Mouse (Mus musculus): ENCODE results near the gene Spats2. TPM values are rescaled to one million over a fixed set of nuclear protein-coding genes. Genes with fewer than 3 reads are reported as not detected.
A peak's percentile ranks its signal among the peaks of the same experiment; 100 is the strongest.
"Not testable (repeated sequence)": the region's sequence is repeated elsewhere in the genome, so short reads cannot be mapped to it uniquely, and the experiment has no call there.

Spats2 gene
- polyA plus RNA-seq, 1 experiment from 2014 or later: 39.5 TPM

DNA sequence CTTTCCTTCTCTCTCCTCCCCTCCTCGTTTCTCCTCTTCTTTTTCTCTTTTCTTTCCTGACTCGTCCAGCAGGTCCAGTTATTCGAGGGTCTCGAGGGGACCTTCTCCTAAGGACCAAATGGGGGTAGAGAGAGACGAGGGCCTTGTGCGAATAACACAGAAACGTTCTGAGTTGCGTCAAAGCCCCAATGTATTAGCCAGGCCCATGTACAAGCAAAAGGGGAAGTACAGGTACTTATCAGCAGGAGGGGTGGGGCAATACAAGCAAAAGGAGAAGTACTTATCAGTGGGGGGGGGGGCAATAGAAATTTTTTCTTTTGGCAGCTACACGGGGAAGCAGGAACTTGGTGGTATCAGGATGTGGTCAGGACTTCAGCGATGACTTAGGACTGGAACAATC is 28.8 kb downstream of the Spats2 start:
- not testable (repeated sequence) for H3K27ac ChIP-seq (ENCODE audit: low read length); H3K27me3 ChIP-seq (replicated peaks; ENCODE audit: control insufficient read depth, insufficient read depth, low read length); H3K36me3 ChIP-seq (ENCODE audit: control insufficient read depth, insufficient read depth); H3K9me3 ChIP-seq (ENCODE audit: control insufficient read depth, low read length); H3K4me3 ChIP-seq (replicated peaks; ENCODE audit: low read length); H3K9ac ChIP-seq (replicated peaks; ENCODE audit: low read depth, low read length); H3K4me1 ChIP-seq (replicated peaks; ENCODE audit: control insufficient read depth, insufficient read depth, low read length); H3K4me2 ChIP-seq (ENCODE audit: low read length); ATAC-seq
- WGBS: 92% methylated on average over 10 of the region's 10 CpGs

DNA sequence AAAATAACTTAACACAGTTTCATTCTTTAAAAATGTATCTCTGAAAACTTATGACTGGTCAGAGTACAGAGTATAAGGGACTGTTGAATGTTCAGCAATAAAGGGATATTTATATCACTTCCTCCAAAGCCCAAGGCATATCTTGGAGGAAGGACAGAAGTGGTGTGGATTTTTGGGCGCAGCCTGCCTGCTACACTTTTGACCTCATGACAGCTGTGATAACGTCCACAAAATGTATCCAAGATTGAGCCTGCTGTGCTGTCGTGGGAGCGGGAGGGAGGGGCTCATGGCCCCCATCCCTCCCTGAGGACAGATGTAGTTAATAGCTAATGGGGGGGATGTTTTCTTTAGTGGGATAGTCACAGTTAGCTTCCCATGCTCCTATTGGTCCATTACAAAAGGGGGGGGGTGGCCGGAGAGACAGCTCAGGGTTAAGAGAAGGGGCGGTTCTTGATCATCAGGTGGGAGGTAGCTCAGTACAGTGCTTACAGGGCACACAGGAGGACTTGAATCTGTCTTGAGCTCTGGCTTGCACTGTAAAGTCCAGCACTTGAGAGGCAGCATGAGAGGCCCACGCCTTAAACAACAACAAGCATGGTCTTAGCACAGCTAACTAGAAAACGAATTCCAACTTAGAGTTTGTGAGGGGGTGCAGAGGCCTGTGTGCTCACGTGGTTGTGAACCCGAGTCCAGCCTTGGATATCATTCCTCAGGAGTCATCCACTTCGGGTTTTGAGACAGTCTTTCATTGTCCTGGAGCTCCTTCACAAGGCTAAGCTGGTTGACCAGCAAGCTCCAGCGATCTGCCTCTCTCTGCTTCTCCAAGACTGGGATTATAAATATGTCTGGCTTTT is 38.0 kb downstream of the Spats2 start:
- Histone ChIP-seq H3K4me3 (replicated peaks; ENCODE audit: low read length) (no peak overlapping the region), H3K27ac (ENCODE audit: low read length) (no peak overlapping the region), H3K27me3 (replicated peaks; ENCODE audit: control insufficient read depth, insufficient read depth, low read length) (no peaks in the 10 kb centered on the region), H3K9ac (replicated peaks; ENCODE audit: low read depth, low read length) (no peak overlapping the region), H3K36me3 (ENCODE audit: control insufficient read depth, insufficient read depth) (peaks cover 4% of the 10 kb centered on the region), H3K9me3 (ENCODE audit: control insufficient read depth, low read length) (no peaks in the 10 kb centered on the region), H3K4me2 (ENCODE audit: low read length) (no peak overlapping the region), H3K4me1 (replicated peaks; ENCODE audit: control insufficient read depth, insufficient read depth, low read length) (no peaks in the 10 kb centered on the region)
- 83% methylated on average over 12 of the region's 12 CpGs for WGBS
- ATAC-seq: no peak

DNA sequence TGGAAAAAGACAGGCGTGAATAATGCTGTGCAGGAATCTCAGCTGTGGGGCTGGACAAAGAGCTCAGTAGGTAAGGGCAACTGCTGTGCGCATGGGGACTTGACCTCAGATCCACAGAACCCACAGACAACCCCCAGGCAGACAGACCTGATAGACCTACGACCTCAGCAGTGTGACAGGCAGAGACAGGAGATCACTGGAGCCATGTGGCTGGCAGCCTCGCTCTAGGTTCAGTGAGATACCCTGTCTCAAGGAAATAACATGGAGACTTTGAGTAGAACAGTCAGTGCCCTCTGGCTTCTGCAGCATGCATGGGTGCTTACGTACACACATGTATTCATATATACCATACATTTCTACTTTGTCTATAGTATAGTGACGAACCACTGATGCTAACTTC is 46.4 kb downstream of the Spats2 start:
- H3K36me3 ChIP-seq (ENCODE audit: control insufficient read depth, insufficient read depth): peaks cover 15% of the 10 kb centered on the region
- H3K4me3 ChIP-seq (replicated peaks; ENCODE audit: low read length): no peak overlapping the region

DNA sequence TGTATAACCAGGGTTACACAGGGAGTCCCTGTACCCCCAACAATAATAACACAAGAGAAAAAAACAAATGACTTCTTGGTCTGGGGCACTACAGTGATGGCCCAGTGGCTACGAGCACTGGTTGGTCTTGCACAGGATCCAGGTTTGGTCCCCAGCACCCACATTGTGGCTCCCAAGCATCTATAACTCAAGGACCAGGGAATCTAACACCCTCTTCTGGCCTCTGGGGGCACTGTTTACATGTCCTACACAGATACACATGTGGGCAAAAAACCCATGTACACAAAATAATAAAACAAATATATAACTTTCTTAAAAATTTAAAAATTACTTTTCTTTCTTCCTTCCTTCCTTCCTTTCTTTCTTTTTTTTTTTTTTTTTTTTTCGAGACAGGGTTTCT is 53.9 kb downstream of the Spats2 start:
- Histone ChIP-seq H3K36me3 (ENCODE audit: control insufficient read depth, insufficient read depth) (peaks cover 17% of the 10 kb centered on the region), H3K27me3 (replicated peaks; ENCODE audit: control insufficient read depth, insufficient read depth, low read length) (no peaks in the 10 kb centered on the region)

More for the DNA sequence above, 46.4 kb downstream of the Spats2 start:
- Histone ChIP-seq H3K27ac (ENCODE audit: low read length) (no peak overlapping the region), H3K4me2 (ENCODE audit: low read length) (no peak overlapping the region), H3K4me1 (replicated peaks; ENCODE audit: control insufficient read depth, insufficient read depth, low read length) (no peaks in the 10 kb centered on the region), H3K27me3 (replicated peaks; ENCODE audit: control insufficient read depth, insufficient read depth, low read length) (no peaks in the 10 kb centered on the region), H3K9ac (replicated peaks; ENCODE audit: low read depth, low read length) (no peak overlapping the region), H3K9me3 (ENCODE audit: control insufficient read depth, low read length) (no peaks in the 10 kb centered on the region)
- 95% methylated on average over 6 of the region's 6 CpGs for WGBS
- no peak for ATAC-seq

DNA sequence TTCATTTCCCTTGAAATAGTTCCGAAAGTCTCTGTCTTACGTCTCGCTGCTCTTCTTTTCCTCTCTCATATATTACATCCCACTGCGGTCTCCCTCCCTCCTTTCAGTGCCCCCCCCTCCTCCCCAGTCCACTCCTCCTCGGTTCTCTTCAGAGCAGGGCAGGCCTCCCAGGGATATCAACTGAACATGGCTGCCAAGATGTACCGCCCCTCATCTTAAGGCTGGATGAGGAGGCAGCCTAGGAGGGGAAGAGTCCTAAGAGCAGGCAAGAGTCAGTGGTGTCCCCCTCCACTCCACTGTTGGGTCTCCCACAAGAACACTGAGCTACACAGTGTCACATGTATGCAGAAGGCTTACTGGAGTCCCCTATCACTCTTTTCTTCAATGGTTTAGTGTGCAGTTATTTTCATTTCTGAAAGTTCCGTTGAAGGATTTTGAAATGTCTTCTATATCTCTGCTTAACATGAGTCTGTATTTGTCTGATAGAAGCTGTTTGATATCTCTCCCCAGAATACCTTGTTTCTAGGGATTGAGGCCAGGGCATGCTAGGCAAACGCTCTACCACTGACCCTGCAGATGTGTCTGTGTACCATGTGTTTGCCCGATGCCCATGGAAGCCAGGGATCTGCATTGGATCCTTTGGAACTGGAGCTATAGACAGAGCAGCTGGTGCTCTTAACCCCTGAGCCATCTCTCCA is 58.6 kb downstream of the Spats2 start:
- Histone ChIP-seq H3K4me2 (ENCODE audit: low read length) (no peak overlapping the region), H3K27ac (ENCODE audit: low read length) (no peak overlapping the region), H3K4me3 (replicated peaks; ENCODE audit: low read length) (no peak overlapping the region), H3K27me3 (replicated peaks; ENCODE audit: control insufficient read depth, insufficient read depth, low read length) (no peaks in the 10 kb centered on the region), H3K9ac (replicated peaks; ENCODE audit: low read depth, low read length) (no peak overlapping the region), H3K4me1 (replicated peaks; ENCODE audit: control insufficient read depth, insufficient read depth, low read length) (no peaks in the 10 kb centered on the region), H3K36me3 (ENCODE audit: control insufficient read depth, insufficient read depth) (peaks cover 26% of the 10 kb centered on the region), H3K9me3 (ENCODE audit: control insufficient read depth, low read length) (no peaks in the 10 kb centered on the region)
- no peak for ATAC-seq
- WGBS: 90% methylated on average over 9 of the region's 9 CpGs

More for the DNA sequence above, 53.9 kb downstream of the Spats2 start:
- H3K4me2 ChIP-seq (ENCODE audit: low read length): no peak overlapping the region
- H3K9ac ChIP-seq (replicated peaks; ENCODE audit: low read depth, low read length): no peak overlapping the region
- ATAC-seq: no peak
- H3K4me3 ChIP-seq (replicated peaks; ENCODE audit: low read length): no peak overlapping the region
- H3K27ac ChIP-seq (ENCODE audit: low read length): no peak overlapping the region
- H3K4me1 ChIP-seq (replicated peaks; ENCODE audit: control insufficient read depth, insufficient read depth, low read length): no peaks in the 10 kb centered on the region
- WGBS: 96% methylated on average over 1 of the region's 2 CpGs
- no peaks in the 10 kb centered on the region for H3K9me3 ChIP-seq (ENCODE audit: control insufficient read depth, low read length)

DNA sequence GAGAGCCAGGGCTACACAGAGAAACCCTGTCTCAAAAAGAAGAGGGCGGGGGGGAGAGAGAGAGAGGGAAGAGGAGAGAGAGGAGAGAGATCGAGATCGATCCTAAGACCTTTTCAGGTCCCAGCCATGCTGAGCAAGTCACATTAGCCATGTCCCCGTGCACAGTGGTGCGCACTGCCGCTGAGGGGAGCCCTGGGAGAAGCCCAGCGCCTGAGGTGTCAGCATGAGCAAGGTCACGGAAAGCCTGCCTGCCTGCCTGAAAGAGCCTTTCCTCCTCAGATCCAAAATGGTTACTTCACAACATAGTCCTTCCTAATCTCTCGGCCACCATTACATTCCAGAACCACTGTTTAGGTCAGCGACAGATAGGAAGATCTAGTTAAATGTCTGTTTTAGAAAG is 68.6 kb downstream of the Spats2 start:
- Histone ChIP-seq H3K9ac (replicated peaks; ENCODE audit: low read depth, low read length) (no peak overlapping the region), H3K4me2 (ENCODE audit: low read length) (no peak overlapping the region), H3K4me3 (replicated peaks; ENCODE audit: low read length) (no peak overlapping the region), H3K9me3 (ENCODE audit: control insufficient read depth, low read length) (no peaks in the 10 kb centered on the region), H3K27ac (ENCODE audit: low read length) (no peak overlapping the region), H3K36me3 (ENCODE audit: control insufficient read depth, insufficient read depth) (peaks cover 4% of the 10 kb centered on the region; the same call in 1 of the 2 replicates), H3K4me1 (replicated peaks; ENCODE audit: control insufficient read depth, insufficient read depth, low read length) (peaks cover 8% of the 10 kb centered on the region), H3K27me3 (replicated peaks; ENCODE audit: control insufficient read depth, insufficient read depth, low read length) (no peaks in the 10 kb centered on the region)
- WGBS: 69% methylated on average over 10 of the region's 10 CpGs
- ATAC-seq: no peak

DNA sequence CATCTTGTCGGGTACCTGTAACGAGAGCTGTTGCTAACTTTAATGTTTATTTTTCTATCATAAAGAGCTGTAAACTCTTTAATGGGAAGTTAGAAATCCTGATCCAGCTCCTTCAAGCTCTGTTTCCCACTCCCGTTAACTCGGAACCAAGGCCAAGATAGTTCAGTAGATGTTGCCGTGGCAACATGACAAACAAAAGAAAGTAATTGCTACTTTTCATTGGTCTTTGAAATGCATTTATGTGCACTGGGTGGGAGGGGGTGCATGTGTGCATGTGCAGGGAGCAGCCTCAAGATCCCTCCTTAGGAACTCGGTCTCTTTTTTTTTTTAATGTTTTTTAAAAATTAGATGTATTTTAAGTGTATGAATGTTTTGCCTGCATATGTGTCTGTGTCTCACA is 69.3 kb downstream of the Spats2 start:
- H3K4me1 ChIP-seq (replicated peaks; ENCODE audit: control insufficient read depth, insufficient read depth, low read length): peaks cover 8% of the 10 kb centered on the region
- H3K9ac ChIP-seq (replicated peaks; ENCODE audit: low read depth, low read length): no peak overlapping the region
- peaks cover 4% of the 10 kb centered on the region; the same call in 1 of the 2 replicates for H3K36me3 ChIP-seq (ENCODE audit: control insufficient read depth, insufficient read depth)
- H3K27ac ChIP-seq (ENCODE audit: low read length): no peak overlapping the region
- no peak overlapping the region for H3K4me3 ChIP-seq (replicated peaks; ENCODE audit: low read length)
- no peaks in the 10 kb centered on the region for H3K9me3 ChIP-seq (ENCODE audit: control insufficient read depth, low read length)
- H3K4me2 ChIP-seq (ENCODE audit: low read length): no peak overlapping the region
- 14% methylated on average over 6 of the region's 6 CpGs for WGBS
- H3K27me3 ChIP-seq (replicated peaks; ENCODE audit: control insufficient read depth, insufficient read depth, low read length): no peaks in the 10 kb centered on the region
- peak; percentile 77 for ATAC-seq

DNA sequence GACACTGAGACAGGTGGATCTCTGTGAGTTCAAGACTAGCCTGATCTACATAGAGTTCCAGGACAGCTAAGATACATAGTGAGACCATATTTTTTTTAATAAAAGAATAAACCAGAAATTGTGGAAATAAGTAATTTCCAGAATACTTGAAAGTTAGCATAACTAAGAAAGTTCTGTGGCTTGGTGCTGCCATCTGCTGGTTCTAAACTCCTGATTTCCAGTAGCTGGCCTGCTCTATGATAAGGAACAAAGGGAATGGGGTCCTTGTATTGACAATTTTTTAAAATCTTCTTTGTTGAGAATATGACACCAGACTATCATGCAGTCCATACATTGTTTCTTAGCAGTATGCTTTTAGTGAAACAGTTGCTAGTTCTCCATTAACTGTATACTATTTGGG is 73.0 kb downstream of the Spats2 start:
- H3K4me1 ChIP-seq (replicated peaks; ENCODE audit: control insufficient read depth, insufficient read depth, low read length): peaks cover 8% of the 10 kb centered on the region
- H3K27ac ChIP-seq (ENCODE audit: low read length): no peak overlapping the region
- no peaks in the 10 kb centered on the region; the same call in 1 of the 2 replicates for H3K36me3 ChIP-seq (ENCODE audit: control insufficient read depth, insufficient read depth)
- H3K9me3 ChIP-seq (ENCODE audit: control insufficient read depth, low read length): no peaks in the 10 kb centered on the region
- ATAC-seq: no peak
- no peak overlapping the region for H3K4me3 ChIP-seq (replicated peaks; ENCODE audit: low read length)
- no peaks in the 10 kb centered on the region for H3K27me3 ChIP-seq (replicated peaks; ENCODE audit: control insufficient read depth, insufficient read depth, low read length)
- H3K9ac ChIP-seq (replicated peaks; ENCODE audit: low read depth, low read length): no peak overlapping the region
- no peak overlapping the region for H3K4me2 ChIP-seq (ENCODE audit: low read length)

DNA sequence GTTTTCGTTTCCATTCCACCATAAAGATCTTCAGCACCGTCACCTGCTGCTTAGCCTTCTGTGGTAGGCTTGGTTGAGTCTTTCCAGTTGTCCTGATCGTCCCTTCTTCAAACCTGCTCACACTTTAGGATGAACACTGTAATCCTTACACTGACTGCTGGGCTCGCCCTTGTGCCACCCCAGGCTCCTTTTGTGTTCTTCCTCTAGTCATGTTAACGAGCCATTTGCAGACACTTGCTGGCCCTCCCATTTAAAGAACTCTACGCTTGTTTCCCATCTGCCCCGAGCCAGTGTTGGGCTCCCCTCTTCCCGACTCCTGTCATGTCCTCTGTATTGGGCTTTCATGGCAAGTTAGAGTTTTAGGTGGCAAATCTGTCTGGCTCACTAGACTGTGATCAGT is 80.2 kb downstream of the Spats2 start:
- H3K27ac ChIP-seq (ENCODE audit: low read length): no peak overlapping the region
- peaks cover 21% of the 10 kb centered on the region for H3K36me3 ChIP-seq (ENCODE audit: control insufficient read depth, insufficient read depth)
- 56% methylated on average over 8 of the region's 8 CpGs for WGBS
- H3K4me2 ChIP-seq (ENCODE audit: low read length): no peak overlapping the region
- no peak for ATAC-seq
- no peaks in the 10 kb centered on the region for H3K4me1 ChIP-seq (replicated peaks; ENCODE audit: control insufficient read depth, insufficient read depth, low read length)
- no peak overlapping the region for H3K9ac ChIP-seq (replicated peaks; ENCODE audit: low read depth, low read length)
- H3K27me3 ChIP-seq (replicated peaks; ENCODE audit: control insufficient read depth, insufficient read depth, low read length): no peaks in the 10 kb centered on the region
- no peak overlapping the region for H3K4me3 ChIP-seq (replicated peaks; ENCODE audit: low read length)
- no peaks in the 10 kb centered on the region for H3K9me3 ChIP-seq (ENCODE audit: control insufficient read depth, low read length)

Data from forebrain, embryonic 16.5 days (tissue).